Mouse (Mus musculus) kidney, adult 9 months (tissue): ENCODE measurements around the gene Ubtd1.
"Not testable (repeated sequence)": the region's sequence is repeated elsewhere in the genome, so short reads cannot be mapped to it uniquely, and the experiment has no call there.

Source experiments
- DNase-seq: peaks from one replicate; pipeline ENCODE4 v3.0.0; 2022

The Ubtd1 gene

DNA sequence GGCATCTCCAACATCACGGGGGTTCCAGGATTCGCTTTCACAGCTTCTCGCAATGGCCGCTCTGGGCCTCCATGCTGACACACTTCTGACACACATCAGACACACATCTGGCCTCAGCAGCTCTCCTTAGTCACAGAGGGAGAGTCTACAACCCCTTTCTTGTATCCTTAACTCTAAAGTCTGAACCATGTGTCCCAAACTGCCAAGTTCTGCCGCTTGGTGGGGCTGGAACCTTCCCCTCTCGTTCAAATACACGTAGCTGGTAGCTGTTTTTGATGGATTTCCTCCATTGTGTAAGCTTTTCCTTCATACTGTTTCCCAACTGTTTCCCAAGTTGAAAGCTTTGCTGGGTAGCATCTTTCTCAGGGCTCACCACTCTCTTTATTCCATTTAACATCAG, 89.7 kb downstream of the Ubtd1 start:
- no peak for DNase-seq

DNA sequence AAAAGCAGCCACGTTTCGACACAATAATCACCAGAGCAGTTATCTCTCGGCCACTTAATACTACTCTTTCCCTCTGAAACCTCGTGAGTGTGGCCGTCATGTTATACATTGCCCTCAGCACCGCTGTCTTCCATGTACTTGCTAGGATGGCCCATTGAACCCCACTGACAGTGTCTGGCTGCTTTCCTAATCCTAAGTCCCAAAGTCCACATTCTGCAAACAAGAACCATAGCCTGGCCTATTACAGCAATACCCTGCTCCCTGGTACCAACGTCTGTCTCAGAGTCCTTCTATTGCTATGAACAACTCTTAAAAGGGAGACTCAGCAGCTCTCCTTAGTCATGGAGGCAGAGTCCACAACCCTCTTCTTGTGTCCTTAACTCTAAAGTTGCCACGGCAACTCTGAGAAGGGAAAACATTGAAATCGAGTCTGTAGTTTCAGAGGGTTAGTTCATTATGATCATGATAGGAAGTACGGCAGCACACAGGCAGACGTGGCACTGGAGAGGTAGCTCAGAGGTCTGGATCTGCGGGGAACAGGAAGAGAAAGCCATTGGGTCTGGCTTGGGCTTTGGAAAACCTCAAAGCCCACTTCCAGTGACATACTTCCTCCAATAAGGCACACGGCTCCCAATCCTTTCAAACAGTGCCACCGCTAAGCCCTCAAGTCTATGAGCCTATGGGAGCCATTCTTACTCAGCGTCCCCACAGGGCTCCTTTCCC, 90.5 kb downstream of the Ubtd1 start:
- DNase-seq: peak; percentile 91

DNA sequence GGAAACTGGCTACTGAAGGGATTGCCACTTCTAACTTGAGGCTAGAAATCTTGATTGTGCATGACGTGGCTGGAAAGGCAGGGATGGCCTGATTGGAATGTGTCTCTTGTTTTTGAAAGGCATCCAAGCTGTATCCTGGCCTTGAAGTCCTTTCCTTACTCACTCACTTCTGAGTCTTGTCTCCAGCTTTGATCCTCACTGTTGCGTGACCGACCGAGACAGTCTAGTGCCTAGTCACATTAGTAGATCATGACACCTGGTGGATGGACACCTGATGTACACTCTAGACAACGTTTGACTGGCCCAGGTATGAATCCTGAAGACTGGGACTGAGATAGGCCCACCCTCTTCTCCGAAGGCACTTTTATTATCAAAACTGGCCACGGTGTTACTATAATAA, 91.2 kb downstream of the Ubtd1 start:
- peak; percentile 85 for DNase-seq

DNA sequence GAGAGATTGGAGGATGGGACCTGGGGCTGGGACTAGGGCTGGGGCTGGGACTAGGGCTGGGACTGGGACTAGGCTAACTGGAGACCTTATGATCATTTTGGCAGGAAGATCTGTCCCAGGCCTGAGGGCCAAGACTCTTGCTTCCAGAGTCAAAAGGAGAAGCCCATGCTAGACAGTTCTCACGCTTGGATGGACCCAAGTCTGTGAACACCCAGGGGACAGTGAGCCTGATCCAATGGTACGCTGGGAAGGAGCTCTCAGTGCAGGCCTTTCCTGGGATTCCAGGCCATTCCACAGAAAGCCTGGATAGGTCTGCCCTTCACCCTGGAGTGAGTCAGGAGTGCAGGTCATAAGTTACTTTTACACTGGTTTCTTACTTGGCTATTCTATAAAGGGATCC, 93.5 kb downstream of the Ubtd1 start:
- DNase-seq: peak; percentile 38

DNA sequence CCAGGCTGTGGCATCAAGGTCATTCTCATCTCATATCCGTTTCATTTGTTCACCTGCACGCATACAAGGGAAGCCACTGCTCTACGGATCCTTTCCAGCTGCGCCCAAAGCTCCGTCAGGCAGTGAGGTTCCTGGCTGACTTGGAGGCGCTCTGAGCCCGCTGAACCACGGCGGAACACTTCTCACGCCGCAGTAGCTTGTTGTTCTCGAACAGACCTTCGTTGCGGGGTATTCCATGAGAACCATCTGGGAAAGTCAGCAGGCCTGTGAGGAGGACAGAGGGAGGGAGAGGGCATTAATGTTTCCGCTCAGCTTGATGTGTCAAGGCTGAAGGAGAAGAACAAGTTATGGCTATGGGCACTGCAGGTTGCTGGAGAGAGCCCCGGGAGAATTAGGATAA, 94.4 kb downstream of the Ubtd1 start:
- no peak for DNase-seq

DNA sequence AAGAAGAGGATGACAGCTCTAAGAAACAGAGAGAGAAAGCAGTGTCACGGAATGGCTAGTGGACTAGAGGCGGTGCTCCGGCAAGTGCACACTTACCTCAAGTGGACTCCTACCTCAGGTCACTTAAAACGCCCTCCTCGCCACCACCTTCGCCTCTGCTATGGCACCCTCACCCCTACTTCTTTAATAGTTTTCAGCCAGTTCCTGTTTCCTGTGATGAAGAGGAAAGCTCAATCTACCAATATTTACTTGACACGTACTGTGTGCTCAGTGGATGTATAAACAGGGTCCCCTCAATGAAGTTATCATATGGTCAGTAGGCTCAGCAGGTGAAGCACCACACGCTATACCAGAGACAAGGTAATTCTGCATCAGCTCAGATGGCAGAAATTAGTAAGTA, 97.0 kb downstream of the Ubtd1 start:
- DNase-seq: no peak

DNA sequence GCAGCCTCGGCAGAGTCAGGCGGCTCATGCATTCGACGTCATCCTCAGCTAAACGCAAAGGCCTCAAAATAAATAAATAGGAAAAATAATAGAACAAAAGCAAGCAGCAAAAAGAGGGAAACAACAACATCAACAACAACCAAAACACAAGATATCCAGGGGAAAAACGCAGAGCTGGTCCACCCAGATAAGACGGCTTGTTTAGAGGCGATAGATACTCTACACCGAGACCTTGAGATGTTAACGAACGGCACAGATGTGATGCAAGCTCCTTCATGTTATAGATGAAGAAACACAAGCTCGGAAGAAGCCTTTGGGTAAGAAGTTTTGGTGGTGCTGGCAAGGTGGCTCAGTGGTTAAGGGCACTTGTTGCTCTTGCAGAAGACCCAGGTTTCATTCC, 97.4 kb downstream of the Ubtd1 start:
- DNase-seq: no peak

DNA sequence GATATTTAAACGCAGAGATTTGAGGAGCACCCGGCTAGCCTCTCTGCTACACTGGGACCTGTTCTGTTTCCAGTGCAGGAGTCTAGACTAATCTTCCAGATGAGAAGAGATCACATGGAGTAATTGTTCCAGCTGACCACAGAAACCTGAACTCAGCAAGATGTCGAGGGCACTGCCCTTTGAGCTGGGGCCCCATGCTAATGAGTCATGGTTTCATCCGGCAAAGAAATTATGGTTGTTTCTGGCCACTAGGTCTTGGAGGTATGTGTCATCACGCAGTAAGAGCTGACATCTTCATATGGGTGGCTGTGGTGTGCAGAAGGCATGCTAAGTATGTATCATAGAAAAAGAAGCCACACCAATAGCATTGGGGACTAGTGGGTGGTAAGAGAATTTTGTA, 98.4 kb downstream of the Ubtd1 start:
- DNase-seq: peak; percentile 72

DNA sequence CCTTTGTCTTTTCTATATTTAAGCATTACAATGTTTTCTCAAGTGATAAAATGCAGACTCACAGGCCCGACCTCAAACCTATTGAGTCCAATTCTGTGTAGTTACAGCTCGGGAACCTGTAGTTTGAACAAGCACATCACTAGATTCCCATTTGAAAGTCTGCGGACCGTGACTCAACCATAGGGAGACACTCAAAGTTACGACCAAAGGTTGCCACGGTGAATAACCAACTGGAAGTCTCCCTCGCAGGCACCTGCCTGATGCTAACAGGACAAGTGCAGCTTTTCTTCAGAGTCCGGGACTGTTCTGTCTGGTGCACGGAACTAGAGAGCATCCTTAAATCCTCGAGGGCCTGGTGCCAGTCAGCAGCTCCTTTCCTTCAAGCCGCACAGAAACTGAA, 98.9 kb downstream of the Ubtd1 start:
- DNase-seq: peak; percentile 61

DNA sequence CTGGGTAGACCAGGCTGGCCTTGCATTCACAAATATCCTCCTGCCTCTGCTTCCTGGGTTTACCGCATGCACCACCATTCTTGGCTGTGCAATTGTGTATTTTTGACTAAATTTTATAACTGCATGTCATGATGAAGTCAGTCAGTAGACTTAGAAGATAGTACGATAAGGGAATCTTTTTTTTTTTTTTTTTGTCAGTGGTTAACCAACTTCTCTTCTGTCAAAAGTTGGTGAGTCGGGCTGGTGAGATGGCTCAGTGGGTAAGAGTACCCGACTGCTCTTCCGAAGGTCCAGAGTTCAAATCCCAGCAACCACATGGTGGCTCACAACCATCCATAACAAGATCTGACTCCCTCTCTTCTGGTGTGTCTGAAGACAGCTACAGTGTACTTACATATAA, 100.0 kb downstream of the Ubtd1 start:
- DNase-seq: not testable (repeated sequence)
